Mouse (Mus musculus): ENCODE data around the gene Tas2r113. TPM values are rescaled to one million over a fixed set of nuclear protein-coding genes. Genes with fewer than 3 reads are reported as not detected.
"Not testable (repeated sequence)": the region's sequence is repeated elsewhere in the genome, so short reads cannot be mapped to it uniquely, and the experiment has no call there.

The Tas2r113 gene
- not detected in 2 replicates for polyA plus RNA-seq (2012; rRNA removed)

DNA sequence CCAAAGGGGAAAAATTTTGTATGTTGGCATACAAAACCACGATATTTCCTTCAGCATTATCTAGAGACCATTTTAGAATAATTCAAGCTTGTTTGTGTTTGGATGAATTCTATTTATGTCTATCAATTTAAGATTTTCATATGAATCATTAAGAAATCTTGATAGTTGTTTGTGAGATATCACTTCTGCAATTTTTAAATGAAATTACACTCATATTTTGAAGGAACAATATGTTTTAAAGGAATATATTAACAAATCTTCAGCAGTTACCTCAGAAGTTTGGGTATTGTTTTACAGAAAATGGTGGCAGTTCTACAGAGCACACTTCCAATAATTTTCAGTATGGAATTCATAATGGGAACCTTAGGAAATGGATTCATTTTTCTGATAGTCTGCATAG, at the start of gene Tas2r113:
Gene Tas2r113, plus strand, starts transcription at position 301 of the 400 bp plus-strand sequence.
- DNase-seq (ENCODE audit: extremely low spot score in 1 of 2, low spot score in 1 of 2) = no peak

GRCm38 (mm10) chr6:132846842-132847241, 46.0 kb upstream of the Tas2r113 start, which contains the start of gene Tas2r123:
Gene Tas2r123, plus strand, starts transcription at chr6:132847142.
- no peak for DNase-seq (ENCODE audit: extremely low spot score in 1 of 2, low spot score in 1 of 2)

GRCm38 (mm10) chr6:132855138-132855537, 37.7 kb upstream of the Tas2r113 start, which contains the start of gene Tas2r116:
Gene Tas2r116, plus strand, starts transcription at chr6:132855438.
- no peak for DNase-seq (ENCODE audit: extremely low spot score in 1 of 2, low spot score in 1 of 2)

DNA sequence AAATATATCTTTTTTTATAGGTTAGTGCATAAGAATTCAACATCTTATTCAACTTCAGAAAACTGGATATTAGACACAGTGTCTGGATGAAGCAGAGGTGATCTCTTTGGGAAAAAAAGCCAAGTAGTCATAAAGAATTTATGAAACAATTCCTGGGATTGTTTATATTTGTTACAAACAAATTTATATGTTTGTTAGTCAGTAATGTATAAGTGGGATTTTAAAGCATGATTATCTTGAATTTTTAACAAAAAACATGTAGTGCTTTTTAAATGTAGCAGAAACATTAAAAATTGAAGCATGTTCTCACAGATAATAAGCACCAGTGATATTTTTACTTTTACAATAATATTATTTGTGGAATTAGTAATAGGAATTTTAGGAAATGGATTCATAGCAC, 25.1 kb upstream of the Tas2r113 start, which contains the start of gene Tas2r110:
Gene Tas2r110, plus strand, starts transcription at position 301 of the 400 bp plus-strand sequence.
- DNase-seq (ENCODE audit: extremely low spot score in 1 of 2, low spot score in 1 of 2) = no peak

DNA sequence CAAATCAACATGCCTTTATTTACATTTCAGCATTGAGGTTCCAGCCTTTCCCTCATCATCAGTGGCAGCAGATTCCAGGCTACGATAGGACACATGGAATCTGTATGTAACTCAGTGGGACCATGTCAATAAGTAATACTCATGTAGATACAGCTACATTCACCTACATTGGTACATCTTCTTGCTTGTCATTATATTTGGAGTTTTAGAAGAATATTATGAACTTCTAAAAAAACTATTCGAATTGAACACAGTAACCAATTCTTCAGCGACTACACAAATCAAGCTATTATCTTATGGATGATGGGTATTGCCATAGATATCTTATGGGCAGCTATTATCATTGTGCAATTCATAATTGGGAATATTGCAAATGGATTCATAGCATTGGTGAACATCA, 16.5 kb downstream of the Tas2r113 start, which contains the start of gene Tas2r125:
Gene Tas2r125, plus strand, starts transcription at position 301 of the 400 bp plus-strand sequence.
- no peak for DNase-seq (ENCODE audit: extremely low spot score in 1 of 2, low spot score in 1 of 2)

- not testable (repeated sequence) for DNase-seq (ENCODE audit: extremely low spot score in 1 of 2, low spot score in 1 of 2)
Measured at GRCm38 (mm10) chr6:132941376-132941775, 48.6 kb downstream of the Tas2r113 start.

Other genes with a start within 250 kb of the Tas2r113 start
- not detected in 2 replicates for gene A630073D07Rik, start 241.5 kb upstream of the Tas2r113 start, polyA plus RNA-seq (2012; rRNA removed)
- not detected in 2 replicates for gene Tas2r120, start 236.1 kb upstream of the Tas2r113 start, polyA plus RNA-seq (2012; rRNA removed)
- not detected in 2 replicates for gene Tas2r121, start 192.0 kb upstream of the Tas2r113 start, polyA plus RNA-seq (2012; rRNA removed)
- not detected in 2 replicates for gene Tas2r122, start 181.1 kb upstream of the Tas2r113 start, polyA plus RNA-seq (2012; rRNA removed)
- not detected in 2 replicates for gene Tas2r115, start 155.0 kb upstream of the Tas2r113 start, polyA plus RNA-seq (2012; rRNA removed)
- not detected in 2 replicates for gene Tas2r124, start 138.3 kb upstream of the Tas2r113 start, polyA plus RNA-seq (2012; rRNA removed)
- not detected in 2 replicates for gene Tas2r102, start 130.9 kb upstream of the Tas2r113 start, polyA plus RNA-seq (2012; rRNA removed)
- gene Tas2r136, start 114.8 kb upstream of the Tas2r113 start, polyA plus RNA-seq (2012; rRNA removed) = not detected in 2 replicates
- not detected in 2 replicates for gene Tas2r117, start 90.2 kb upstream of the Tas2r113 start, polyA plus RNA-seq (2012; rRNA removed)
- gene Tas2r123, start 45.9 kb upstream of the Tas2r113 start, polyA plus RNA-seq (2012; rRNA removed) = not detected in 2 replicates
- not detected in 2 replicates for gene Tas2r116, start 37.6 kb upstream of the Tas2r113 start, polyA plus RNA-seq (2012; rRNA removed)
- not detected in 2 replicates for gene Tas2r110, start 25.0 kb upstream of the Tas2r113 start, polyA plus RNA-seq (2012; rRNA removed)
- not detected in 2 replicates for gene Tas2r125, start 16.6 kb downstream of the Tas2r113 start, polyA plus RNA-seq (2012; rRNA removed)
- not detected in 2 replicates for gene Tas2r129, start 58.1 kb downstream of the Tas2r113 start, polyA plus RNA-seq (2012; rRNA removed)
- gene Tas2r131, start 64.9 kb downstream of the Tas2r113 start, polyA plus RNA-seq (2012; rRNA removed) = not detected in 2 replicates
- gene Tas2r109, start 88.0 kb downstream of the Tas2r113 start, polyA plus RNA-seq (2012; rRNA removed) = not detected in 2 replicates
- gene Tas2r103, start 144.1 kb downstream of the Tas2r113 start, polyA plus RNA-seq (2012; rRNA removed) = not detected in 2 replicates
- not detected in 2 replicates for gene Tas2r140, start 162.8 kb downstream of the Tas2r113 start, polyA plus RNA-seq (2012; rRNA removed)
- gene Smim10l1, start 211.9 kb downstream of the Tas2r113 start, polyA plus RNA-seq (2012; rRNA removed) = 71.0 and 85.9 TPM in 2 replicates

Data from frontal cortex, adult 2 months (tissue).